Comparison of ENCODE assay signal across 9 mouse cellular contexts in the genomic region with DNA sequence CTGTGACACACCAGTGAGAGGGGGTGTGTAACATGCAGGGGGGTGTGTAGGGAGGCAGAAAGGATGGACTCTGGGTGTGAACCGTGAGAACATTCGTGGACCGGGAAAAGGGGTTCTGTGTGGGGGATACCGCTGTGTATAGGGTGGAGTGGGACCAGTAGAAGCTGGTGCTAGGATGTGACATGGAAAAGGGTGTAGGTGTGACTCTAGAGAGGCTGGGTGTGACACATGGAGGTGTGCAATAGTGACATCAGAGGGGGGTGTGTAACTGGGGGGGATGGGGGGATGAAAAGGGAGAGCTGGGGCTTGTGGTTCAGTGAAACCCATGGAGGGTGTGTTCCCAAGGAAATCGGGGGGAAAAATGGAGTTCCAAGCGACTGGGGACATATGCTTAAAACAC. TPM values are rescaled to one million over a fixed set of nuclear protein-coding genes. Genes with fewer than 3 reads are reported as not detected.
DNase-seq lines count a peak whose midpoint lies in the region; ATAC-seq lines count a peak whose summit lies in the region.
"Had no signal": no experiment of that assay in that cellular context is flagged by ENCODE, and none has a peak within 500 bp of the region (broad histone marks: within the 10 kb centered on the region; RNA-seq: fewer than 3 reads in every experiment).

No protein-coding gene starts in this region.

- H3K36me3 ChIP-seq in kidney, embryonic 14.5 days (ENCODE audit: control insufficient read depth, insufficient read depth, low read length), result no peaks in the 10 kb centered on the region
- no peaks in the 10 kb centered on the region for H3K36me3 ChIP-seq in embryonic facial prominence, embryonic 13.5 days
- H3K36me3 ChIP-seq in hindbrain, embryonic 15.5 days, result no peaks in the 10 kb centered on the region
- no peaks in the 10 kb centered on the region for H3K36me3 ChIP-seq in midbrain, embryonic 15.5 days (replicated peaks)

- no peak for DNase-seq in kidney, adult 9 months
- no peak for DNase-seq in urinary bladder, postnatal 4 days (ENCODE audit: low spot score in 2 of 2)
- DNase-seq in left cerebral cortex, adult 18-20 months (ENCODE audit: low spot score in 2 of 2), result no peak
- DNase-seq in gastrocnemius, adult 8-10 months (ENCODE audit: low spot score in 2 of 2), result no peak

- no peak overlapping the region for H3K27ac ChIP-seq in kidney, embryonic 14.5 days (ENCODE audit: low read depth, low read length)
- no peak overlapping the region for H3K27ac ChIP-seq in embryonic facial prominence, embryonic 13.5 days
- H3K27ac ChIP-seq in hindbrain, embryonic 15.5 days (replicated peaks), result peak overlapping the region; percentile 96
- peak overlapping the region; percentile 97 for H3K27ac ChIP-seq in midbrain, embryonic 15.5 days

- WGBS in kidney, embryonic 14.5 days, result 45% methylated on average over 6 of the region's 6 CpGs
- 54% methylated on average over 6 of the region's 6 CpGs for WGBS in embryonic facial prominence, embryonic 13.5 days
- 34% methylated on average over 6 of the region's 6 CpGs for WGBS in hindbrain, embryonic 15.5 days
- WGBS in midbrain, embryonic 15.5 days, result 31% methylated on average over 6 of the region's 6 CpGs

- H3K9me3 ChIP-seq in kidney, embryonic 14.5 days (ENCODE audit: control insufficient read depth, low read length), result no peaks in the 10 kb centered on the region
- no peaks in the 10 kb centered on the region for H3K9me3 ChIP-seq in embryonic facial prominence, embryonic 13.5 days
- no peaks in the 10 kb centered on the region for H3K9me3 ChIP-seq in hindbrain, embryonic 15.5 days
- no peaks in the 10 kb centered on the region for H3K9me3 ChIP-seq in midbrain, embryonic 15.5 days
- H3K9me3 ChIP-seq: megakaryocyte, embryonic 14.5 days had no signal

- H3K4me1 ChIP-seq in kidney, embryonic 14.5 days (ENCODE audit: control insufficient read depth, insufficient read depth, low read length), result peaks cover 5% of the 10 kb centered on the region; the same call in 1 of the 2 replicates
- H3K4me1 ChIP-seq in embryonic facial prominence, embryonic 13.5 days, result peaks cover 13% of the 10 kb centered on the region
- peaks cover 75% of the 10 kb centered on the region for H3K4me1 ChIP-seq in hindbrain, embryonic 15.5 days (replicated peaks)
- H3K4me1 ChIP-seq in midbrain, embryonic 15.5 days, result peaks cover 82% of the 10 kb centered on the region

- no peak overlapping the region for H3K9ac ChIP-seq in kidney, embryonic 14.5 days (ENCODE audit: low read depth, low read length)
- no peak overlapping the region for H3K9ac ChIP-seq in embryonic facial prominence, embryonic 13.5 days
- H3K9ac ChIP-seq in hindbrain, embryonic 15.5 days, result peak overlapping the region; percentile 100
- H3K9ac ChIP-seq in midbrain, embryonic 15.5 days, result peak overlapping the region; percentile 100

- peaks cover 63% of the 10 kb centered on the region for H3K27me3 ChIP-seq in kidney, embryonic 14.5 days (ENCODE audit: control insufficient read depth, insufficient read depth, low read length)
- peaks cover 72% of the 10 kb centered on the region for H3K27me3 ChIP-seq in embryonic facial prominence, embryonic 13.5 days
- no peaks in the 10 kb centered on the region for H3K27me3 ChIP-seq in hindbrain, embryonic 15.5 days
- H3K27me3 ChIP-seq in midbrain, embryonic 15.5 days (replicated peaks), result no peaks in the 10 kb centered on the region

- ATAC-seq in kidney, embryonic 14.5 days (ENCODE audit: low FRiP score, low TSS enrichment), result peak; percentile 15; the same call in 1 of the 2 replicates
- ATAC-seq in embryonic facial prominence, embryonic 13.5 days (ENCODE audit: insufficient number of reproducible peaks, insufficient read depth, low FRiP score, low TSS enrichment, low read depth), result no peak
- ATAC-seq in hindbrain, embryonic 15.5 days (ENCODE audit: low FRiP score, low read depth), result peak; percentile 9
- ATAC-seq in midbrain, embryonic 15.5 days (replicated peaks), result peak; percentile 1; the same call in 1 of the 2 replicates

- H3K4me3 ChIP-seq in kidney, embryonic 14.5 days (ENCODE audit: low read length), result peak overlapping the region; percentile 48
- H3K4me3 ChIP-seq in embryonic facial prominence, embryonic 13.5 days, result peak overlapping the region; percentile 54
- peak overlapping the region; percentile 95 for H3K4me3 ChIP-seq in hindbrain, embryonic 15.5 days
- H3K4me3 ChIP-seq in midbrain, embryonic 15.5 days, result peak overlapping the region; percentile 75
- H3K4me3 ChIP-seq: megakaryocyte, embryonic 14.5 days had no signal

- H3K4me2 ChIP-seq in kidney, embryonic 14.5 days (replicated peaks; ENCODE audit: low read depth, low read length), result peak overlapping the region; percentile 89; the same call in 1 of the 2 replicates
- peak overlapping the region; percentile 93 for H3K4me2 ChIP-seq in embryonic facial prominence, embryonic 13.5 days
- peak overlapping the region; percentile 74 for H3K4me2 ChIP-seq in hindbrain, embryonic 15.5 days
- H3K4me2 ChIP-seq in midbrain, embryonic 15.5 days, result peak overlapping the region; percentile 74

RNA-seq across cellular contexts. Expression of a gene that starts 1.2 kb away (rescaled TPM):
- polyA plus RNA-seq in kidney, embryonic 14.5 days (2014; fragmentation: Nextera tagmentation; extraction: Ambion mirVana), result 0.96 and 1.1 TPM in 2 replicates
- polyA plus RNA-seq in embryonic facial prominence, embryonic 13.5 days (2015; fragmentation: Nextera tagmentation; extraction: Ambion mirVana), result 0.62 and 0.65 TPM in 2 replicates
- 12.5 and 13.0 TPM in 2 replicates for polyA plus RNA-seq in hindbrain, embryonic 15.5 days (2015; fragmentation: Nextera tagmentation; extraction: Ambion mirVana)
- 15.2 and 15.9 TPM in 2 replicates for polyA plus RNA-seq in midbrain, embryonic 15.5 days (2015; fragmentation: Nextera tagmentation; extraction: Ambion mirVana)
- 10 to 100 TPM; 69.9 to 70.1 TPM for total RNA-seq in left cerebral cortex, adult 18-20 months (2021)
- total RNA-seq in gastrocnemius, adult 8-10 months (2022), result 1 to 10 TPM in 1 of 4 experiments, under 1 TPM in 3; 0.63 to 1.4 (median 0.97) TPM

RNA-seq across cellular contexts. Expression of a gene that starts 16.7 kb away (rescaled TPM):
- 21.0 and 21.4 TPM in 2 replicates for polyA plus RNA-seq in kidney, embryonic 14.5 days (2014; fragmentation: Nextera tagmentation; extraction: Ambion mirVana)
- polyA plus RNA-seq in embryonic facial prominence, embryonic 13.5 days (2015; fragmentation: Nextera tagmentation; extraction: Ambion mirVana), result 26.3 and 35.6 TPM in 2 replicates
- polyA plus RNA-seq in hindbrain, embryonic 15.5 days (2015; fragmentation: Nextera tagmentation; extraction: Ambion mirVana), result 29.7 and 30.6 TPM in 2 replicates
- 24.6 and 25.8 TPM in 2 replicates for polyA plus RNA-seq in midbrain, embryonic 15.5 days (2015; fragmentation: Nextera tagmentation; extraction: Ambion mirVana)
- 10 to 100 TPM; 10.5 to 12.6 TPM for total RNA-seq in left cerebral cortex, adult 18-20 months (2021)
- total RNA-seq in gastrocnemius, adult 8-10 months (2022), result 1 to 10 TPM; 4.0 to 5.6 (median 4.7) TPM

RNA-seq across cellular contexts. Expression of a gene that starts 55.8 kb away (rescaled TPM):
- polyA plus RNA-seq in kidney, embryonic 14.5 days (2014; fragmentation: Nextera tagmentation; extraction: Ambion mirVana), result 0.77 and 1.1 TPM in 2 replicates
- polyA plus RNA-seq in embryonic facial prominence, embryonic 13.5 days (2015; fragmentation: Nextera tagmentation; extraction: Ambion mirVana), result 0.76 and 2.9 TPM in 2 replicates
- 22.9 and 25.9 TPM in 2 replicates for polyA plus RNA-seq in hindbrain, embryonic 15.5 days (2015; fragmentation: Nextera tagmentation; extraction: Ambion mirVana)
- polyA plus RNA-seq in midbrain, embryonic 15.5 days (2015; fragmentation: Nextera tagmentation; extraction: Ambion mirVana), result 27.0 and 27.3 TPM in 2 replicates
- total RNA-seq in left cerebral cortex, adult 18-20 months (2021), result 10 to 100 TPM in 1 of 2 experiments, 1 to 10 TPM in 1; 9.5 to 19.9 TPM
- under 1 TPM in 2 of 4 experiments, not detected in 2; 0.39 to 0.45 TPM for total RNA-seq in gastrocnemius, adult 8-10 months (2022)

Comparison
In these comparisons a context has a peak if more than half of its experiments do, and no peak if none do; other contexts are left out.
1. H3K27ac ChIP-seq: peak in hindbrain, embryonic 15.5 days (single experiment) and midbrain, embryonic 15.5 days (single experiment); none in kidney, embryonic 14.5 days (single experiment) and embryonic facial prominence, embryonic 13.5 days (single experiment).
2. H3K9ac ChIP-seq: peak in hindbrain, embryonic 15.5 days (single experiment) and midbrain, embryonic 15.5 days (single experiment); none in kidney, embryonic 14.5 days (single experiment) and embryonic facial prominence, embryonic 13.5 days (single experiment).
3. Peak in every context shown above with its lines, with median percentiles within 50 percentile points of each other: H3K4me2 ChIP-seq and H3K4me3 ChIP-seq.